Mouse (Mus musculus) kidney, adult 9 months (tissue): ENCODE data around the gene Slc38a9.

Source experiments
- DNase-seq: peaks from one replicate; pipeline ENCODE4 v3.0.0; 2022

The Slc38a9 gene

GRCm38 (mm10) chr13:112772252-112772651, 111.7 kb downstream of the Slc38a9 start:
- DNase-seq: no peak

DNA sequence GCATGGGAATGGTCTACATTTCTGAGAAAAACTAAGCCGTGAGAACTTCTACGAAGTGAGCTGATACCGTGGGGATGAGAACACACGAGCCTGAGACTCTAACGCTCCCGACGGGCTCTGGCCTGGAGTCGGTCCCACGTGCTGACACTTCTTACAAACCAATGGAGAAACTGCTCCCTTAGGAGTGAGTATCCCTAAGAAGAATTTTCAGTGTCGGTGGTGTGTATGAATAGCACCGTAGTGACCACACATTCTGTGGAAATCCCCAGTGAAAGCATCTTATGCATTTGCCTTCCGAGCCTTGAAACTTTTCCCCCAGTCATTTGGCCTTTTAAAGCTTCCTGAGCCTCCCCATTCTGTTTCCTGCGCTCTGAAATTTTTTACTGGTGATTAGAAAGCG, 112.3 kb downstream of the Slc38a9 start:
- peak; percentile 18 for DNase-seq

- DNase-seq: no peak
These were observed 113.6 kb downstream of the Slc38a9 start for GRCm38 (mm10) chr13:112773991-112774675.

DNA sequence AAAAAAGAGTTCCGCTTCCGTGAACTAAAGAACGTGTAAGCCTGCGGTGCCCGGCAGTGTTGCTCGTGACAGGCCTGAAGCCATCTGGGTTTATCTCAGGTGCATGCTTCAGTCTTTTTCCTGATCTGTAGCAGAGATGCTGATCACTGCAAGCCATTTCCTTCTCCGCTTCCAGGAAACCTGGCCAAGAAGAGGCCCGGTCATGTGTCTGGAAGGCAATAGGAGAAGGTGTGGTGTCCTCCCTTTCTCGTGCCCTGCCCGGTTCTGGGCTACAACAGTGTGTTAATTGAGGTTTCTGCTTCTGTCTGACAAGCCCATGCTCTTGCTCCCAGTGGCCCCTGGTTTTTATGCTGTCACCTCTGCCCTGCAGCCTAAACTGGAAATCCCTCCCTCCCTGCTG, 115.3 kb downstream of the Slc38a9 start:
- peak; percentile 43 for DNase-seq

GRCm38 (mm10) chr13:112778407-112778806, 117.9 kb downstream of the Slc38a9 start:
- DNase-seq: no peak

GRCm38 (mm10) chr13:112785305-112785704, 124.8 kb downstream of the Slc38a9 start:
- DNase-seq: no peak

DNA sequence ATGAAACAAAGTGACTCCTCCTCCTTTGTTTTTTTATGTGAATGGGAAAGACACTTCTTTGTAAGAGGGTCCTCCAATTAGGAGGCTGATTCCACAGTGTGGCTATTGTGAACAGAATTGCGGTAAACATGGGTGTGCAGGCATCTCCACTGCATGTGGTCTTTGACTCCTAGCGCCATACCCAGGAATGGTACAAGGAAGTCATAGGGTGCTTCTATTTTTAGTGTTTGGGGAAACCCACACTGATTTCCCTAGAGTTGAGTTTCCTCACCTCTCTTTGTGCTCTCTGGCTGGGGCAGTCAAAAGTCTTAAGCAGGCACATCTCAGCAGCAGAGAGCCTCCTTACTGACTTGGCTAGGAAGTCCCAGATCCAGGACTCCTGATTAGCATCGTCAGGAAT, 125.6 kb downstream of the Slc38a9 start:
- DNase-seq: no peak

GRCm38 (mm10) chr13:112786942-112787533, 126.5 kb downstream of the Slc38a9 start:
- DNase-seq: no peak
